Mouse (Mus musculus): Measurements from ENCODE around the gene Stat4. TPM values are rescaled to one million over a fixed set of nuclear protein-coding genes. Genes with fewer than 3 reads are reported as not detected.
A peak's percentile ranks its signal among the peaks of the same experiment; 100 is the strongest.
"Not testable (repeated sequence)": the region's sequence is repeated elsewhere in the genome, so short reads cannot be mapped to it uniquely, and the experiment has no call there.

The Stat4 gene
- polyA plus RNA-seq, 1 experiment: 0.99 TPM

GRCm38 (mm10) chr1:52028686-52029085, 41.7 kb downstream of the Stat4 start:
- TF ChIP-seq POLR2A (IDR thresholded peaks at IDR 0.05; ENCODE audit: low read depth, low read length) (no peak), CTCF (conservative IDR thresholded peaks at IDR 0.05; ENCODE audit: insufficient read depth, insufficient read length, low read depth, low read length) (no peak)
- WGBS: 86% methylated on average over 5 of the region's 5 CpGs
- no peaks in the 10 kb centered on the region for H3K27me3 ChIP-seq (replicated peaks; ENCODE audit: control insufficient read depth, insufficient read depth, low read length)

GRCm38 (mm10) chr1:52034816-52035752, 48.1 kb downstream of the Stat4 start:
- H3K36me3 ChIP-seq (ENCODE audit: control insufficient read depth, insufficient read depth, low read length): no peaks in the 10 kb centered on the region
- no peaks in the 10 kb centered on the region for H3K27me3 ChIP-seq (replicated peaks; ENCODE audit: control insufficient read depth, insufficient read depth, low read length)
- no peaks in the 10 kb centered on the region for H3K4me1 ChIP-seq (ENCODE audit: control insufficient read depth, insufficient read depth, low read length)
- no peak overlapping the region for H3K4me3 ChIP-seq (ENCODE audit: insufficient read depth, low read depth, low read length)
- DNase-seq: no peak
- no peak for TF ChIP-seq CTCF (conservative IDR thresholded peaks at IDR 0.05; ENCODE audit: insufficient read depth, insufficient read length, low read depth, low read length)
- no peak for TF ChIP-seq POLR2A (IDR thresholded peaks at IDR 0.05; ENCODE audit: low read depth, low read length)
- WGBS: 74% methylated on average over 12 of the region's 12 CpGs
- H3K27ac ChIP-seq (ENCODE audit: insufficient read depth, low read depth, low read length): no peak overlapping the region

More at GRCm38 (mm10) chr1:52028686-52029085, 41.7 kb downstream of the Stat4 start:
- Histone ChIP-seq H3K4me3 (ENCODE audit: insufficient read depth, low read depth, low read length) (no peak overlapping the region), H3K4me1 (ENCODE audit: control insufficient read depth, insufficient read depth, low read length) (no peaks in the 10 kb centered on the region), H3K27ac (ENCODE audit: insufficient read depth, low read depth, low read length) (no peak overlapping the region), H3K36me3 (ENCODE audit: control insufficient read depth, insufficient read depth, low read length) (no peaks in the 10 kb centered on the region)
- DNase-seq: no peak

- no peaks in the 10 kb centered on the region for H3K36me3 ChIP-seq (ENCODE audit: control insufficient read depth, insufficient read depth, low read length)
- DNase-seq: peak; percentile 6
- TF ChIP-seq CTCF (conservative IDR thresholded peaks at IDR 0.05; ENCODE audit: insufficient read depth, insufficient read length, low read depth, low read length) (no peak), POLR2A (IDR thresholded peaks at IDR 0.05; ENCODE audit: low read depth, low read length) (no peak)
- no peak overlapping the region for H3K27ac ChIP-seq (ENCODE audit: insufficient read depth, low read depth, low read length)
- WGBS: 35% methylated on average over 7 of the region's 7 CpGs
- H3K4me1 ChIP-seq (ENCODE audit: control insufficient read depth, insufficient read depth, low read length): no peaks in the 10 kb centered on the region
- H3K27me3 ChIP-seq (replicated peaks; ENCODE audit: control insufficient read depth, insufficient read depth, low read length): no peaks in the 10 kb centered on the region
- no peak overlapping the region for H3K4me3 ChIP-seq (ENCODE audit: insufficient read depth, low read depth, low read length)
These were observed 52.2 kb downstream of the Stat4 start for GRCm38 (mm10) chr1:52039151-52039550.

GRCm38 (mm10) chr1:52039626-52040025, 52.7 kb downstream of the Stat4 start:
- Histone ChIP-seq H3K4me3 (ENCODE audit: insufficient read depth, low read depth, low read length) (no peak overlapping the region), H3K27me3 (replicated peaks; ENCODE audit: control insufficient read depth, insufficient read depth, low read length) (no peaks in the 10 kb centered on the region), H3K36me3 (ENCODE audit: control insufficient read depth, insufficient read depth, low read length) (no peaks in the 10 kb centered on the region), H3K27ac (ENCODE audit: insufficient read depth, low read depth, low read length) (no peak overlapping the region), H3K4me1 (ENCODE audit: control insufficient read depth, insufficient read depth, low read length) (no peaks in the 10 kb centered on the region)
- 62% methylated on average over 9 of the region's 9 CpGs for WGBS
- no peak for DNase-seq
- TF ChIP-seq CTCF (conservative IDR thresholded peaks at IDR 0.05; ENCODE audit: insufficient read depth, insufficient read length, low read depth, low read length): no peak
- TF ChIP-seq POLR2A (IDR thresholded peaks at IDR 0.05; ENCODE audit: low read depth, low read length): no peak

- Histone ChIP-seq H3K27me3 (replicated peaks; ENCODE audit: control insufficient read depth, insufficient read depth, low read length) (no peaks in the 10 kb centered on the region), H3K4me1 (ENCODE audit: control insufficient read depth, insufficient read depth, low read length) (no peaks in the 10 kb centered on the region), H3K4me3 (ENCODE audit: insufficient read depth, low read depth, low read length) (no peak overlapping the region), H3K27ac (ENCODE audit: insufficient read depth, low read depth, low read length) (no peak overlapping the region), H3K36me3 (ENCODE audit: control insufficient read depth, insufficient read depth, low read length) (no peaks in the 10 kb centered on the region)
- no peak for TF ChIP-seq POLR2A (IDR thresholded peaks at IDR 0.05; ENCODE audit: low read depth, low read length)
- TF ChIP-seq CTCF (conservative IDR thresholded peaks at IDR 0.05; ENCODE audit: insufficient read depth, insufficient read length, low read depth, low read length): no peak
- 75% methylated on average over 11 of the region's 11 CpGs for WGBS
- no peak for DNase-seq
These were observed 53.6 kb downstream of the Stat4 start for GRCm38 (mm10) chr1:52040366-52041061.

DNA sequence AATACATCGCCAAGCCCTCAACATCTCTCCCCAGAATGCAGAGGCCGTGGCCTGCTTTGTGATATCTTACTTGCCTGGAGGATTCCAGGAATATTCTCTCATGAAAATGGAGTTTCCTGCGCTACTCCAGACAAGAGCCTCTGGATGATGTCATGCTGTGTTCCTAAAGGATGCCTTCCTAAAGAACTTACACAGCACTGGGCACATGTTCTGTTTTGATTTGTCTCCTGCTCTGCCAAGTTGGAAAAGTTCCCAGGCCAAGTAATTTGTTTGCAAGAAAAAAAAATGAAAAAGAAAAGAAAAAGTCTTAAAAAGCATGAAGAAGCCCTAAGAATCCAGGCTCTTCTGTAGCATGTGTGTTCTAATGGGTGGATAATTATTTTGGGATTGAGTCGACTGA, 56.2 kb downstream of the Stat4 start:
- DNase-seq: no peak
- Histone ChIP-seq H3K4me1 (ENCODE audit: control insufficient read depth, insufficient read depth, low read length) (no peaks in the 10 kb centered on the region), H3K4me3 (ENCODE audit: insufficient read depth, low read depth, low read length) (no peak overlapping the region), H3K36me3 (ENCODE audit: control insufficient read depth, insufficient read depth, low read length) (no peaks in the 10 kb centered on the region), H3K27ac (ENCODE audit: insufficient read depth, low read depth, low read length) (no peak overlapping the region), H3K27me3 (replicated peaks; ENCODE audit: control insufficient read depth, insufficient read depth, low read length) (no peaks in the 10 kb centered on the region)
- TF ChIP-seq CTCF (conservative IDR thresholded peaks at IDR 0.05; ENCODE audit: insufficient read depth, insufficient read length, low read depth, low read length): no peak
- TF ChIP-seq POLR2A (IDR thresholded peaks at IDR 0.05; ENCODE audit: low read depth, low read length): no peak
- WGBS: 69% methylated on average over 4 of the region's 4 CpGs

DNA sequence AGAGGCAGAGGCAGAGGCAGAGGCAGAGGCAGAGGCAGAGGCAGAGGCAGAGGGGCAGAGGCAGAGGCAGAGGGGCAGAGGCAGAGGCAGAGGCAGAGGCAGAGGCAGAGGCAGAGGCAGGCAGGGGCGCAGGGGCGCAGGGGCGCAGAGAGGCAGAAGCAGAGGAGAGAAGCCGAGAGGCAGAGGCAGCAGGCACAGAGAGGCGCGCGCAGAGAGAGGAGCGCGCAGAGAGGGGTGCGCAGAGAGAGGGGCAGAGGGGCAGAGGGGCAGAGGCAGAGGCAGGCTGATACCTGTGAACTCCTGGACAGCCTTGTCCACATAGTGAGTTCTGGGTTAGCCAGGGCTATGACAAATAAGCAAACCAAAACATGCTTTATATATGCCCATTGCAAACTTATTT, 59.9 kb downstream of the Stat4 start:
- not testable (repeated sequence) for H3K27ac ChIP-seq (ENCODE audit: insufficient read depth, low read depth, low read length); H3K36me3 ChIP-seq (ENCODE audit: control insufficient read depth, insufficient read depth, low read length); H3K4me1 ChIP-seq (ENCODE audit: control insufficient read depth, insufficient read depth, low read length); H3K4me3 ChIP-seq (ENCODE audit: insufficient read depth, low read depth, low read length); DNase-seq; H3K27me3 ChIP-seq (replicated peaks; ENCODE audit: control insufficient read depth, insufficient read depth, low read length)
- 96% methylated on average over 10 of the region's 10 CpGs for WGBS
